In genomic region chr11:51485051-51485521, GRCm38 (mm10) we compare ENCODE assay signal across 14 mouse cellular contexts.
A peak's percentile ranks its signal among the peaks of the same experiment; 100 is the strongest.
DNase-seq lines count a peak whose midpoint lies in the region; ATAC-seq lines count a peak whose summit lies in the region.
"Had no signal": no experiment of that assay in that cellular context is flagged by ENCODE, and none has a peak within 500 bp of the region (broad histone marks: within the 10 kb centered on the region; RNA-seq: fewer than 3 reads in every experiment).

No protein-coding gene starts in this region.

- H3K9ac ChIP-seq in lung, embryonic 15.5 days: no peak overlapping the region
- H3K9ac ChIP-seq: hindbrain, embryonic 15.5 days; liver, embryonic 12.5 days had no signal

- H3K27me3 ChIP-seq in lung, embryonic 15.5 days: no peaks in the 10 kb centered on the region
- no peaks in the 10 kb centered on the region for H3K27me3 ChIP-seq in embryonic facial prominence, embryonic 10.5 days (replicated peaks; ENCODE audit: low read depth, poor library complexity, severe bottlenecking)
- H3K27me3 ChIP-seq: hindbrain, embryonic 15.5 days; liver, embryonic 12.5 days had no signal

- WGBS in lung, embryonic 15.5 days: 65% methylated on average over 8 of the region's 8 CpGs
- 38% methylated on average over 8 of the region's 8 CpGs for WGBS in embryonic facial prominence, embryonic 10.5 days

- ATAC-seq in lung, embryonic 15.5 days (ENCODE audit: borderline replicate concordance, extremely low read depth, low FRiP score, low TSS enrichment): no peak
- no peak for ATAC-seq in megakaryocyte progenitor cell, adult 5-6 weeks (replicated peaks; ENCODE audit: poor library complexity)
- ATAC-seq: liver, embryonic 12.5 days had no signal

- H3K4me2 ChIP-seq in lung, embryonic 15.5 days: no peak overlapping the region
- H3K4me2 ChIP-seq: hindbrain, embryonic 15.5 days; liver, embryonic 12.5 days had no signal

- DNase-seq in adrenal gland, adult (ENCODE audit: inconsistent age in 2 of 2, low spot score in 1 of 2): peak; percentile 12 to 66
- DNase-seq in adrenal gland, adult 18-20 months (ENCODE audit: low spot score in 2 of 2): no peak
- no peak for DNase-seq in lung, postnatal 4 days
- DNase-seq in embryonic facial prominence, embryonic 10.5 days (ENCODE audit: low spot score): peak; percentile 72
- DNase-seq in neural tube, embryonic 10.5 days (ENCODE audit: extremely low spot score, low spot score): peak; percentile 41
- no peak for DNase-seq in kidney, postnatal 14 days
- DNase-seq: gastrocnemius, postnatal 25 days; kidney, postnatal 4 days; midbrain, embryonic 14.5 days; thymus, postnatal 14 days had no signal

- H3K27ac ChIP-seq in lung, embryonic 15.5 days: peak overlapping the region; percentile 72
- H3K27ac ChIP-seq in embryonic facial prominence, embryonic 10.5 days (replicated peaks): peak overlapping the region; percentile 83
- H3K27ac ChIP-seq: hindbrain, embryonic 15.5 days; liver, embryonic 12.5 days had no signal

- no peak overlapping the region for H3K4me3 ChIP-seq in lung, embryonic 15.5 days
- H3K4me3 ChIP-seq in embryonic facial prominence, embryonic 10.5 days: no peak overlapping the region
- H3K4me3 ChIP-seq: hindbrain, embryonic 15.5 days; liver, embryonic 12.5 days had no signal

- H3K36me3 ChIP-seq in lung, embryonic 15.5 days: no peaks in the 10 kb centered on the region
- no peaks in the 10 kb centered on the region for H3K36me3 ChIP-seq in embryonic facial prominence, embryonic 10.5 days (replicated peaks)
- H3K36me3 ChIP-seq: hindbrain, embryonic 15.5 days; liver, embryonic 12.5 days had no signal

- H3K4me1 ChIP-seq in lung, embryonic 15.5 days: peaks cover 17% of the 10 kb centered on the region
- peaks cover 70% of the 10 kb centered on the region for H3K4me1 ChIP-seq in embryonic facial prominence, embryonic 10.5 days

- no peaks in the 10 kb centered on the region for H3K9me3 ChIP-seq in lung, embryonic 15.5 days
- H3K9me3 ChIP-seq in embryonic facial prominence, embryonic 10.5 days: peaks cover 9% of the 10 kb centered on the region; the same call in 1 of the 2 replicates
- H3K9me3 ChIP-seq: hindbrain, embryonic 15.5 days; liver, embryonic 12.5 days had no signal

Comparison
In these comparisons a context has a peak if more than half of its experiments do, and no peak if none do; other contexts are left out.
1. DNase-seq: peak in adrenal gland, adult (2 of 2), embryonic facial prominence, embryonic 10.5 days (single experiment) and neural tube, embryonic 10.5 days (single experiment); none in adrenal gland, adult 18-20 months (0 of 2), lung, postnatal 4 days (0 of 2) and kidney, postnatal 14 days (single experiment).